Mouse (Mus musculus) megakaryocyte, embryonic 14.5 days (primary cell): Measurements from ENCODE around the gene Lrrc8c. TPM values are rescaled to one million over a fixed set of nuclear protein-coding genes. Genes with fewer than 3 reads are reported as not detected.
A peak's percentile ranks its signal among the peaks of the same experiment; 100 is the strongest.
"Not testable (repeated sequence)": the region's sequence is repeated elsewhere in the genome, so short reads cannot be mapped to it uniquely, and the experiment has no call there.

ENCODE experiments used
- H3K27me3 ChIP-seq: replicated peaks from 2 replicates; pipeline ENCODE3; 2012; ENCODE audit warnings: inconsistent platforms
- H3K36me3 ChIP-seq: replicated peaks from 2 replicates; pipeline ENCODE3; 2012; ENCODE audit warnings: low read length, inconsistent platforms, mixed read lengths
- H3K4me1 ChIP-seq: 2 replicates; pipeline ENCODE4 v1.6.1; 2012; ENCODE audit warnings: inconsistent platforms
- H3K4me3 ChIP-seq: replicated peaks from 2 replicates; pipeline ENCODE3; 2012; ENCODE audit warnings: moderate library complexity, mild to moderate bottlenecking, inconsistent platforms
- H3K9me3 ChIP-seq: 2 replicates; pipeline ENCODE4 v1.6.1; 2012; ENCODE audit warnings: inconsistent platforms
- FLI1 ChIP-seq: IDR thresholded peaks from 2 replicates; pipeline ENCODE4 v1.6.1; 2012; ENCODE audit warnings: low read length, inconsistent platforms, mixed read lengths
- GATA1 ChIP-seq: IDR thresholded peaks from 3 replicates; pipeline ENCODE4 v1.6.1; 2012; ENCODE audit warnings: mixed read lengths, low read length, inconsistent platforms, borderline replicate concordance
- polyA plus RNA-seq: library from polyadenylated mRNA; stranded (reverse); fragments of >175 nt; gene quantifications from 2 replicates; pipeline ENCODE4 v1.2.3, GENCODE M21; 2012; ENCODE audit warnings: low replicate concordance; ENCODE audit not compliant: insufficient read depth

Lrrc8c gene
- polyA plus RNA-seq, 1 experiment, result 30.7 TPM

DNA sequence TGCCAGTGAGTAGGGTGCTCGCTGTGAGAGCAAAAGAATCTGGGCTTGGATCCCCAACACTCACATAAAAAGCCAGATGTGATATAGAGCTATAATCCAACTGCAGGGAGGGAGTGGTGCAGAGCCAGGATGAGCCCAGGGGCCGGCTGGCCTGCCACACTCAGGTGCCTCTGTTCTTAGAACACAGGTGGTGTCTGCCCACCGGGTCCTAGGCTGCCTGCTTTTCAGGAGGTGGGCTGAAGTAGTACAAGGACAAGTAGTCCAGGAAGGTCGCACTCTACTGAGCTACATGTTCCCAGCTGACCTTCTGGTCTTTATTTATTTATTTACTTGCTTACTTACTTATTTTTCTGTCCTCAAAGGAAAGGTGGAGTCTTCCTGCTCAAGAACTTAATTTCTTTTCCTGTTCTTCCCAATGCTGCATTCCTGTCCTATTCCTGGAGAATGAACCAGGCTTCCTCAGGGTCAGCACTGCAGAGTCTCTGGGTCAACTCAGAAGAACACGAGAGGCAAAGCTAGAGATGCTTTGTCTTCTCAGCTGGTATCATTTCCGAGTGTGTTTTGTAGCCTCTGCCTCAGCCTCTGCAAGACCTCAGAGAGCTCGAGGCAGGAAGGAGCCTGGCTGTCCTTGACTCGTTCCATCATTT lies 106.4 kb downstream of the Lrrc8c start:
- Histone ChIP-seq H3K9me3 (no peaks in the 10 kb centered on the region), H3K4me1 (peaks cover 68% of the 10 kb centered on the region), H3K27me3 (no peaks in the 10 kb centered on the region), H3K4me3 (peak overlapping the region; percentile 20), H3K36me3 (no peaks in the 10 kb centered on the region)
- TF ChIP-seq GATA1 (no peak), FLI1 (no peak)

- Histone ChIP-seq H3K27me3 (no peaks in the 10 kb centered on the region), H3K4me1 (peaks cover 64% of the 10 kb centered on the region), H3K4me3 (peak overlapping the region; percentile 12), H3K9me3 (no peaks in the 10 kb centered on the region), H3K36me3 (no peaks in the 10 kb centered on the region)
- TF ChIP-seq FLI1 (no peak), GATA1 (no peak)
Observed at GRCm38 (mm10) chr5:105626355-105626754, 107.2 kb downstream of the Lrrc8c start.

DNA sequence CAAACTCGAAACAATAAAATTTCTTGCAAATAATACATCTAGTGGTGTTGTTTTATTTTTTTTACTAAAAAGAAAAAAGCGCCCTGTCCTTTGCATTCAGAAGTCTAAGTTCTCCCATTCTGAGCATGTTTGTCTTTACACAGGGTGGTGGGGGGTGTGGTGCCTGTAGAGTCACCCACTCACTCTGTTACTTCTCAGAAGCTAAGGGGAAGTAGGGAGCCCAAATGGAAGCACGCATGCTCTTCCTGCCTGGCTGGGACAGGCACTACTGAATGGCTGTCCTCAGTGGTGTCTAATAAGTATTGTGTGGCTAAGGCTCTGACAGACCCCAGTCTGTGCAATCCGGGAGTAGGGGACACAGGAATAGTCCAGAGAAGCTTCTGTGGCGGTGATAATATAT lies 107.9 kb downstream of the Lrrc8c start:
- Histone ChIP-seq H3K4me1 (peaks cover 65% of the 10 kb centered on the region), H3K9me3 (no peaks in the 10 kb centered on the region), H3K4me3 (no peak overlapping the region), H3K36me3 (no peaks in the 10 kb centered on the region), H3K27me3 (no peaks in the 10 kb centered on the region)
- TF ChIP-seq FLI1 (no peak), GATA1 (no peak)

DNA sequence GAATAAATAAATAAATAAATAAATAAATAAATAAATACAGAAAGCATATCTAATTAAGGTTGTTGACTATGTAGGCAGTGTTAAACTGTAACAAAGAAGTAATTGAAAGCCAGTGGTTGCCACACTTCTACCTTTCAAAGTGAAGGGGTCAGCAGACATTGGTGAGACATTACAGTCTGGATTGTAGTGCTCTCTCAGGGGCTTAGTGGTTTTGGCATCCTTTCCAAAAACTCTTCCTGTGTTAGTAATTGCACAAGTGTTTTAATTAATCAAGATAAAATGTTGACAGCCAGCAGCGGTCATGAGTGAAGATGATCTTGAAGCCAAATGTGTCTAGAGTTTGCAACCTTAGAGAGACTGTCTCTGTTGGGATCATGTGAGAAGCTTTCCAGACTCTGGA lies 110.8 kb downstream of the Lrrc8c start:
- Histone ChIP-seq H3K27me3 (no peaks in the 10 kb centered on the region), H3K9me3 (no peaks in the 10 kb centered on the region), H3K36me3 (no peaks in the 10 kb centered on the region), H3K4me1 (peaks cover 44% of the 10 kb centered on the region), H3K4me3 (no peak overlapping the region)
- TF ChIP-seq FLI1 (no peak), GATA1 (no peak)

GRCm38 (mm10) chr5:105632066-105632465 lies 112.9 kb downstream of the Lrrc8c start:
- H3K36me3 ChIP-seq, result no peaks in the 10 kb centered on the region
- TF ChIP-seq GATA1 (no peak), FLI1 (no peak)
- no peak overlapping the region for H3K4me3 ChIP-seq
- H3K4me1 ChIP-seq, result peaks cover 32% of the 10 kb centered on the region
- no peaks in the 10 kb centered on the region for H3K9me3 ChIP-seq
- H3K27me3 ChIP-seq, result no peaks in the 10 kb centered on the region

DNA sequence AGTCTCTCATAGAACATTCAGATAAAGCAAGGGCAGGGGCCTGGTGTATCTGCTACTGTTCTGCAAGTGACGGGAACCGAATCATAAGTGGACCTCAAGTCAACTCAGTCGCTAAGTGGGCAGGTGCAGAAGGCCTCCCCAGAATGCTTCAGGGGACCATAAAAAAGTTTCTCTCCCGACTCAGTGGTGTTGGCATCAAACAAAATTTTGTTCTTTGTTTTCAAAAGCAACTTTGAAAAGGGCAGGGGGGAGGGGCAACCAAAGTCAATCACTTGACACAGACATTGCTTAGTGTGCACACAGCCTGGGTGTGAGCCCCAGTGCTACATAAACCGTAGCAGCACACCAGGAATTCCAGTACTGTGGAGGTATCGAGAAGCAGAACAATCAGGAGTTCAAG lies 116.4 kb downstream of the Lrrc8c start:
- Histone ChIP-seq H3K27me3 (no peaks in the 10 kb centered on the region), H3K4me1 (peaks cover 39% of the 10 kb centered on the region), H3K4me3 (no peak overlapping the region), H3K9me3 (no peaks in the 10 kb centered on the region), H3K36me3 (no peaks in the 10 kb centered on the region)
- TF ChIP-seq FLI1 (no peak), GATA1 (no peak)

DNA sequence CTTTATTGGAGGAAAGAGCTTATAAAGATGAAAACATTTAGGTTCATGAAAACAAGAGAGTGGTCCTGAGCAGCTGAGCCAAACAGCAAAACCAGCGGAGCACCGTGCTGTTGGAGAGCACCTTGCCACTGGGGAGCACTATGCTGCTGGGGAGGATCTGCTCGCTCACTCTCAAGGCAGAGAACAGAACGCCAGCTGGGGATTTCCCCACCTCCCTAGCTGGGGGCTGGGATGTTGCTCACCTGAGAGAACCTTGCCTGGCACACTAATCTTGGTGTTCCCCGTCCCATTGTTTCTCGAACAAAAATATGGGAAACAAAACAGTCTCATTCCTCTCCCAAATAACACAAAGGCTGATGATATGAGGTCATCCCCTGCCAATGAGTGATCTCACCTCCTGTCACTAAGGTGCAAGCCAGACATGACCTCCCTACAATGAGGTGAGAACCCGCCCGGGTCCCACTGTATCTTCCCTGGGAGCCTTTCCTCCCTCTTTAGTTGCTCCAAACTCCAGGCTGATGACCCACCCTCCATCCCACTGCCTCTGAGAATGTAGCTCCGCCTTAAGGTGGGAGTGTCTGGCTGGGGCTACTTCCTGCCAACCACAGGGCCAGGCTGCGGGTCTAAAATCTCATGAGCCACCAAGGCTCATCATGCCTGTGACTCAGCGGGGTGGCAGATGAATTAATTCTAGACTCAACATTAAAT lies 117.5 kb downstream of the Lrrc8c start:
- H3K27me3 ChIP-seq, result no peaks in the 10 kb centered on the region
- TF ChIP-seq FLI1, result no peak
- no peak for TF ChIP-seq GATA1
- no peaks in the 10 kb centered on the region for H3K36me3 ChIP-seq
- peaks cover 42% of the 10 kb centered on the region for H3K4me1 ChIP-seq
- H3K4me3 ChIP-seq, result no peak overlapping the region
- no peaks in the 10 kb centered on the region for H3K9me3 ChIP-seq

DNA sequence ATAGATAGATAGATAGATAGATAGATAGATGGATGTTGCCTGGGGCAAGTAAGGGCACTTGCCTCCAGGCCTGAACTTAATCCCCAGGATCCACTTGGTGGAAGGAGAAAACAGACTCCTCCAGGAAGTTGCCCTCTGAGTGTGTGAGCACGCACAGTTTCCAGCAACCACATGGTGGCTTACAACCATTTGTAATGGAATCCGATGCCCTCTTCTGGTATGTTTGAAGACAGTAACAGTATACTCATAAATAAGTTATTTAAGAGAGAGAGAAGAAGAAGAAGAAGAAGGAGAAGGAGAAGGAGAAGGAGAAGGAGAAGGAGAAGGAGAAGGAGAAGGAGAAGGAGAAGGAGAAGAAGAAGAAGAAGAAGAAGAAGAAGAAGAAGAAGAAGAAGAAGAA lies 119.1 kb downstream of the Lrrc8c start:
- not testable (repeated sequence) for H3K36me3 ChIP-seq, H3K9me3 ChIP-seq, H3K4me3 ChIP-seq, H3K27me3 ChIP-seq
- peaks cover 41% of the 10 kb centered on the region for H3K4me1 ChIP-seq

GRCm38 (mm10) chr5:105638916-105639315 lies 119.7 kb downstream of the Lrrc8c start:
- peaks cover 45% of the 10 kb centered on the region for H3K4me1 ChIP-seq
- no peak overlapping the region for H3K4me3 ChIP-seq
- no peaks in the 10 kb centered on the region for H3K9me3 ChIP-seq
- TF ChIP-seq FLI1 (no peak), GATA1 (no peak)
- no peaks in the 10 kb centered on the region for H3K36me3 ChIP-seq
- H3K27me3 ChIP-seq, result no peaks in the 10 kb centered on the region

GRCm38 (mm10) chr5:105639363-105639762 lies 120.2 kb downstream of the Lrrc8c start:
- Histone ChIP-seq H3K27me3 (no peaks in the 10 kb centered on the region), H3K4me1 (peaks cover 45% of the 10 kb centered on the region), H3K36me3 (no peaks in the 10 kb centered on the region), H3K9me3 (no peaks in the 10 kb centered on the region), H3K4me3 (no peak overlapping the region)
- no peak for TF ChIP-seq FLI1
- TF ChIP-seq GATA1, result no peak

DNA sequence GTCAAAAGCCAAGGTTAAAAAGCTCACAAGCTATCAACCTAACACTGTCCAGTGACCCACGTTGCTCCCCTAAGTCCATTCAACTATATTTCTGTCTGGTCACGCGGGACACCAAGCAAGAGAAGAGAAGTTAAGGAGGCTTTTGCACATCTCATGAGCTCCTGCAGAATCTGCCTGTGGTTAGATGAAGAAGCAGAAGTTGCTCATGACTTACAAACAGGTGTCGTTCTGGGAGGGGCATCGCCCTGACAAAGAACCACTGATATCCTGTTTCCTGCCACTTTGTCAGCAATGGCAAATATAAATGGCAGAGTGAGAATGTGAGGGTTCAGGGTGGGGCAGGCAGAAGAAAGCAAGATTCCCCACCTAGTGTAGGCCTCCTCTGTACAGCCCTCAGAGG lies 123.3 kb downstream of the Lrrc8c start:
- H3K4me1 ChIP-seq, result peaks cover 48% of the 10 kb centered on the region
- H3K4me3 ChIP-seq, result no peak overlapping the region
- TF ChIP-seq FLI1 (no peak), GATA1 (no peak)
- H3K36me3 ChIP-seq, result no peaks in the 10 kb centered on the region
- peaks cover 4% of the 10 kb centered on the region for H3K27me3 ChIP-seq
- no peaks in the 10 kb centered on the region for H3K9me3 ChIP-seq
